Mouse (Mus musculus): Measurements from ENCODE around the gene Hat1.

Hat1 gene

DNA sequence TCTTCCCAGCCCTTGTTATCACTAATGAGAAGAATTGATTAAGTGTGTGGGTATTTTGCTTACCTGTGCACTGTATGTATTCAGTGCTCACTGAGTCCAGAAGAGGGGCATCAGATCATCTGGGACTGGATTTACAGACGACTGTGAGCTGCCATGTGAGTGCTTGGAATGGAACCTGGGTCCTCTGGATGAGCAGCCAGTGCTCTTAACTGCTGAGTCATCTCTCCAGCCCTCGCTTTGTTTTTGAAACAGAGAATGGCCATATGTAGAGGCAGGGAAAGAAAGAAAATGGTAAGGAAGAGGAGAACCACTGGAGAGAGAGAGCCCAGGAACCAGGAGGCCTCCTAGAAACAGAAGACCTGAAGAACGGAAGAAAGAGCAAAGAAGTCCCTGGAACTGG is 73.8 kb downstream of the Hat1 start:
- DNase-seq (ENCODE audit: low read depth, low spot score), result no peak

DNA sequence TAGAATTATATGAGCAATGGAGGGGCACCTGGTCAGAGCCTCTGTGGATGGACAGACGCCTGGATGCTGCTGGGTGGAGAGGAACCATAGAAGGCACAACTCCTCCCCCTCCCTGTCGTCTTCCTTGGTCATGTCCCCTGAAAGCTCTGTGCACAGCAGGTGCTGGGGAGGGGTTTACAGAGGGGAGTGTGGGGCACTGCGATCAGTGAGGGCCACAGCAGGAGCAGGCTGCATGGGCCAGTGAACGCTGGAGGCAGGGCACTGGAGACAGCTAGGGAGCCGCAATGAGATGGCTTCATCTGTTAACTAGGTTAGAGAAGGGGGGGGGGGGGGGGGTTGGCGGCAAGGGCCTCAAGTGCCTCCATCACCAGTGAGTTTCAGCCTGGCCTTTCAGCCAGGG is 77.3 kb downstream of the Hat1 start:
- no peak for DNase-seq (ENCODE audit: low read depth, low spot score)

DNA sequence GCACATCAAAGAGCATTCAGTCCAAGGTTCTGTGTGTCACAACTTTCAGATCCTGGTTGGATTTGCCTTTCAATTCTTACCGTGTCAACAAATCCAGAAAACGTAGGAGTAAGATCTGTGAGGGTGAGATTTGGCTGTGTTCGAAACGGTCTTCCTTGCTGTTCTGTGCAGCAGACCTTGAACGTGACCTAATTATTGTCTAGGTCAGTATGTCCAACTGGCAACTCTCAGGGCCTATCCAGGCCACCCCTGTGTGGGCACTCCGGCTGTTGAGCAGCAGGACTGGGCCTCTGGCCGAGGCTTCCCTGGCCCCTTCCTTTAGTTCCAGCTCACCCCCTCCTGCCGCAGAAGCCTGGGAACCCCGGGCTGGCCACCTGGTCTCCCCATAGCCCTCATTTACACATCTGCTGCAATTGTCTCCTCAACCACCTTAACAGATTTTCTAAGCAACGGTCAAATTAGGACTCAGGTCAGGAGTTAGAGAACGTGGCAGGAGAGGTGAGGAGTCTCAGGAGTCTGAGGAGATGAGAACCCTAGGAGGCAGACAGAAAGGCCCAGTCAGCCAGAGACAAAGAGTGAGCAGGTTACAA is 78.2 kb downstream of the Hat1 start:
- no peak for DNase-seq (ENCODE audit: low read depth, low spot score)

DNA sequence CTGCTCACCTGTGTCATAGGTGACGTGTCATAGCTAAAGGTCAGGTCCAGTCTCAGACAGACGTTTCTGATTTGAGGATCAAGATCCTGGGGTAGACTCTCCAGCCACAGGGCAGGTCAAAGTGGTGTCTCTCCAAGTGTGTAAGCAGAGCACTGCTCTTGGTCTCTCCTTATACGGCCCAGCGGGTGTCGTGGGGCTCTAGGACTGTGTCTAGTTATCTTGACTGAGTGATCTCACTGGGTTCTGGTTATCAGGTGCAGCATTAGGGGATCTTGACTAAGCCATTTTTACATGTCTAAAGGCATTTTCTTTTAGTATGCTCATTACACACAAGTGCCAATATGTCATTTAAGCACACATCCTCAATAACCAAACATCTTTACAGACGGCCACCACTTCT is 82.3 kb downstream of the Hat1 start:
- no peak for DNase-seq (ENCODE audit: low read depth, low spot score)

DNA sequence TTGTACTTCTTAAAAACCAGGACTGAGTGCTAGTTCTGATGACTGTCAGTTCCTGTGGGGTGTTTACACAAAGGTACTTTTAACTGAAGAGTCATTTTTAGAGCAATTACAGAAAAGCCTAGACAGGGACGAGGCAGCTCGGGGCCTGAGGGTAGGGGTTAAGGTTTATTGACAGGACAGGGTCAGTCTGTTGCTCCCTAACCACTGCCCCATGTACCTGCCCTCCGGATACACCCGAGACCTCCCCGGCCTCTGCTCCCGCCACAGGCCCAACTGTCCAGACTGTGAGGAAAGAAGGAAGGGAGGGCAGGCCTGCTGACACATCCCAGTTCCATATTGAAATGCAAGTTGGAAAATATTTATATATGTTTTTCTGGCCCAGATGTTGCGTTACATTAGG is 85.1 kb downstream of the Hat1 start:
- DNase-seq (ENCODE audit: low read depth, low spot score), result no peak

DNA sequence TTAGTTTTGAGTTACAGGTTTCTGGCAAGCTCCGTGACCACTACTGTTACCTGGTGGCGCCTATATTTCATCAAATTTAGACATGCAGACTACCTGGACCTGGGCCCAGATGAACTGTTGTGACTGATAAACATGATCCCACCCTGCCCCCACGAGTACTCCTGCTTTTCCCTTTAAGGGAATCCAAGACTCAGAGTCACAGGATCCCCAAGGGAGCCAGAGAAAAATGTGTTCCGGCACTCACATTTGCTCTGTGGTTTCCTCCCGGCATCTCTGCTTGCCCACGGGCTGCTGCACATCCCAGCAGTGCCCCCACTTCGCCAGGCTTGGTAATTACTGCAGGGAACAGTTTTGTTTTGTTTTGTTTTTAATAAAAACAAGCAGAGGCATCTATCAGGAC is 85.6 kb downstream of the Hat1 start:
- DNase-seq (ENCODE audit: low read depth, low spot score), result no peak

DNA sequence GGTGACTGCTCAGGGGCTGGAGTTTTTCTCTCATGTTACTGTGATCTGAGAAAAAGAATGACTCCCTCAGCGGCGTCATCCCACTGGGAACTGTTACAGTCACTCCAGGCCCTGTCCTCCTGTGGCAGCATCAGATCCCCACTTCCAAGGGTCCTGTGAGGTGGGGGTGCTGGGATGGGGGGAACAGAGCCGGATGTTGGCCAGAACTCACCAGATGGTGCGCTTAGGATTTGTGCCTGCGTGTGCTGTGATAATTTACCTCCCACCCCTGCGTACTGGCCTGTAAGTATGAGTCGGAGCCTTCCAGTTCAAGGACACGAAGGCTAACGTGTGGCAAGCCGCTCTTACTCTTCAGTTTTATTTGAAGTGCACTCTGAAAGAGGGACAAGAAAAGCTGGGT is 86.6 kb downstream of the Hat1 start:
- no peak for DNase-seq (ENCODE audit: low read depth, low spot score)

DNA sequence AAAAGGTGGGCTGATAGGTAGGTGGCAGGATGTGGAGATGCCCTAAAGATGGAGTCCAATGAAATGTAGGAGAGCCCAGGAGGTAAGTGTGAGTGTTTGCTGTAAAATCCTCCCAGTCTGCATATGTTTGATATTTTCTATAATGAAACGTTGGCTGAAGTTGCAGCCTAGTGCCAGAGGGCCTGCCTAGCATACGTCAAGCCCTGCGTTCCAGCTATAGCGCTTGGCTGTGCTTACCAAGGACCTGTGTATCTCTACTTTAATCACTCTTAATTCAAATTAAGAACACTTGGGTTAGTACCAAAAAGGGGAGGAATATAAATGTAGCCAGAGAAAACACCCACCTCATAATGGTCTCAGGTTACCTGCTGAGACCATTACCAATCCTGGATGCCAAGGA is 87.0 kb downstream of the Hat1 start:
- no peak for DNase-seq (ENCODE audit: low read depth, low spot score)

DNA sequence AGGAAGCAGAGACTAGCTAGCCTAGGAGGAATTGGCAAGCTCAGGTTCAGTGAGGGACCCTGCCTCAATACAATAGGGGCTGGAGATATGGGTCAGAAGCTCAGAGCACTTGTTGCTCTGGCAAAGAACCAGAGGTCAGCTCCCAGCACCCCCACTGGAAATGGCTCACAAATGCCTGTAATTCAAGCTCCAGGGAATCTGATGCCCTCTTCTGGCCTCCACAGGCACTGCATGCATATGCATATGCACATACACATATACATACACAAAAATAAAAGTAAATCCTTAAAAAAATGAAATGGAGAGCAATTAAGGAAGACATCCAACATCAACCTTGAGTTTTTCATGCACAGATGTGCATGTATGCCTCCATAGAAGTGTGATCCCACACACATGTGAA is 89.0 kb downstream of the Hat1 start:
- DNase-seq (ENCODE audit: low read depth, low spot score), result no peak

DNA sequence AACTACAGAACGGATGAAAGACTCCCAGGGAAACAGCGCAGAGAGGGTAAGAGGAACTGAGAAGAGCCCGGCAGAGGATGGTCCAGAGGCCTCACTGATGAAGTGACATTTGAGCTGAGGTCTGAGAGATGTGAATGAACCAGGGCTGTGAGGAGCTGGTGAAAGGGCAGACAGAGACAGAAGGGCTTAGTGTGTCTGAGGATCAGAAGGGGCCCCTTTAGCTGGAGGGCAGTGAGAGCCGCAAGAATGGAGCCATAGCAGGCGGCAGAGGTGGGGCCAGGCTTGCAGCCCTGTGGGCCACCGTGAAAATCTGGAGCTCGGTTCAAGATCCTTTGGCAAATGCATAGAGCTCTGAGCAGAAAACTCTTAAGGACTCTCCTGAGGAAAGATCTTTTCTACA is 91.2 kb downstream of the Hat1 start:
- no peak for DNase-seq (ENCODE audit: low read depth, low spot score)

DNA sequence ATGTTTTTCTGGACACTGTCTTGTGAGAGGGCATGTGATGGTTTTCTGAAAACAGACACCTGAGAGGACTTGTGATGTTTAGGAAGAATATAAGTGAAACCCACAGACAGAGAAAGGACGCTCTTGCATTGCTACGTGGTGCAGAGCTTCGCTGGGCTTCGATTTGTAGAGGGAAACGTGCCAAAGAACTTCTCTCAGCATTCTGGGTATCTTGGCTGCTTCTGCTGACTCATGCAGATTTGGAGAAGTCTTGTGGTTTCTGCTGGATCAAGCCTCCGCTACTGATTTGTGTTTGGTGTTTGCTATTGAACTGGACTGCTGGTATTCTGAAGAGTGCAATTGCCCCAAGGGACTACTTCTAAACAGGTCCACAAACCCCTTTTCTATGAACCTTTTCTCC is 93.1 kb downstream of the Hat1 start:
- no peak for DNase-seq (ENCODE audit: low read depth, low spot score)

DNA sequence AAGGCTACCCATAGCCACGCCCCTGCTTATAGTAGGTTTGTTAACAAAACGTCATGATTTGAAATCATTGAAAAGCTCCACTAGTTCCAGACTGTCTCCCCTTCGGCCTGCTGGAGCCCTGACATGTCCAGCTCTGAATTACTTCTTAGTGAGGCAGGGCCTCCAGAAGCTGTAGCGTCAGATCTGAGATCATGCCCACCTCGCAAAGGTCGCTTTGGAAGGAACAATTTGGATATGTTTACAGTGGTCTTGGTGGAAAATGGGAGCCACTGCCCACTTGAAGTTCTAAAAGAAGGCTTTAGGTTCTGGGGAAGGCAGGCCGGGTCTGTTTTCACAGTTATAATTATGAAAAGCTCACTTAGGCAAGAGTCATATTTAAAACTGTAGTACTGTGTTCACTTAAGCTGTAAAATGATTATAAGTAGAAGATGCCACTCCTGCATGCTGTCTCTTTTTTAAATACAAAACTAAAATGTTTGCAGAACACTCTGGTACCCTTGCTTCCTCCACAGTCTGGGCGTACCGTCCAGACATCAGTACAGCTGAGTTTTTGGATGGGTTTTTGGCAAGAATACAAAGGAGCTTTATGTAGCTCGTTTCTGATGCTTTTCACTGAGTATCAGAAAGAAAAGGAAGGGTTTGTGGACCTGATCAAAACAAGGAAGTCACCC is 94.4 kb downstream of the Hat1 start:
- DNase-seq (ENCODE audit: low read depth, low spot score), result no peak

DNA sequence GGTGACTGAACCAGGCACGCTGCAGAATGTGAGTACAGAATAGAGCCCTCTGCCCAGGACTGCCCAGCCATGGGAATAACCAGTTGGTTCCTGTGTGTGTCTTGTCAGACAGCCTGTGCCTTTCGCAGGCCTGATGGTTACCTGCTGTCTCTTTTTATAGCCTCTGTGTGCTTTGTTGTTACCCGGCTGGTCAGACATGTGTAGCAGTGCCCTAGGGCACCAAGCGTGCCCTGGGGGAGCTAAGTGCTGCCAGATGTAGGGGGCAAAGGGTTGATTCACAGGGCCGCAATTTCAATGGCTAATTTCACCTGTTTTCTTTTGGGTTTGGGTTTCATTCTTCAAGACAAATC is 94.9 kb downstream of the Hat1 start:
- no peak for DNase-seq (ENCODE audit: low read depth, low spot score)
